Mouse (Mus musculus): ENCODE data around the gene Tax1bp3. TPM values are rescaled to one million over a fixed set of nuclear protein-coding genes. Genes with fewer than 3 reads are reported as not detected.

The Tax1bp3 gene
- 64.3 TPM for polyA plus RNA-seq (2014; fragmentation: Illumina TruSeq; extraction: RNeasy Lipid Tissue Mini Kit (QIAGEN cat#74804); ENCODE audit: low read depth, low replicate concordance)

DNA sequence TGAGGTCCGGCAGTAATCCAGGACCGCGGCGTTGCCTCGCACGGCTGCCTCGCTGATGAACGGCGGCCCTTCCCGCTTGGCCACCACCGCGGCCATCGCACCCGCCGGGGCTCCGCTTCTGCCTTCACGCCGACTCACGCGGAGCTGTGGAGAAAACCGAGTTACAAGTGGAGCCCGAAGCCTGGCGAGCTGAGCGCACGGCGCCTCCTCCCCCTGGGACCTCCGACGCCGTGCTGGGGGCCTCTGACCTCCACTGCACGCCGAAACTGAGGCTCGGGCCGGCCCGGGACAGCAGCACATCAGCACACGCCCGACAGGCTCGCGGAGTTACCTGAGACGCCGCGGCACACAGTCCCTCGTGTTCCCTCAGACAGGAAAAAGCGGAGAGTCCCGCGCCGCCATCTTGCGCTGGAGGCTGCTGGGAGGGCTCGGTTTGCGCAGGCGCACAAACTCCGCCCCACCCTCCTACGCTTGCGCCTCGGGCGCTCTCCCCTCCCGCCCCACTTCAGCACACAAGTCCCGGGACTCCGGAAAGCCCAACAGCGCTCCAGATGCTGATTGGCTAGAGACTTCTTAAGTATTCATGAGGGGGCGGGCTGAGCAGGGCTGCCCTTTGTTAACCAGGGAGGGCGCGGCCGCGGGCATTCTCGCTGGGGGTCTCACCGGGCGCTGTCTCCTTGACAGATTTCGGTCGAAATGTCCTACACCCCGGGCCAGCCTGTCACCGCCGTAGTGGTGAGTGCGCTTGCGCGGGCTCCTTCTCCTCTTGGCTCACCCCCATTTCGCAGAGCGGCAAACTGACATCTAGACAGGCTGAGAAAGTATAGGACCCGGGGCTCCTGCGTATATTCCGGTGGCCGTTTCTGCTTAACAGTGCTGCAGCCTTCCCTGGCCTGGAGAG is at the start of gene Tax1bp3, which contains the start of gene Emc6:
Gene Tax1bp3 (plus strand): TSS at position 476 of the 901 bp plus-strand sequence.
Gene Emc6 (minus strand): TSS at position 430 of the 901 bp plus-strand sequence.

DNA sequence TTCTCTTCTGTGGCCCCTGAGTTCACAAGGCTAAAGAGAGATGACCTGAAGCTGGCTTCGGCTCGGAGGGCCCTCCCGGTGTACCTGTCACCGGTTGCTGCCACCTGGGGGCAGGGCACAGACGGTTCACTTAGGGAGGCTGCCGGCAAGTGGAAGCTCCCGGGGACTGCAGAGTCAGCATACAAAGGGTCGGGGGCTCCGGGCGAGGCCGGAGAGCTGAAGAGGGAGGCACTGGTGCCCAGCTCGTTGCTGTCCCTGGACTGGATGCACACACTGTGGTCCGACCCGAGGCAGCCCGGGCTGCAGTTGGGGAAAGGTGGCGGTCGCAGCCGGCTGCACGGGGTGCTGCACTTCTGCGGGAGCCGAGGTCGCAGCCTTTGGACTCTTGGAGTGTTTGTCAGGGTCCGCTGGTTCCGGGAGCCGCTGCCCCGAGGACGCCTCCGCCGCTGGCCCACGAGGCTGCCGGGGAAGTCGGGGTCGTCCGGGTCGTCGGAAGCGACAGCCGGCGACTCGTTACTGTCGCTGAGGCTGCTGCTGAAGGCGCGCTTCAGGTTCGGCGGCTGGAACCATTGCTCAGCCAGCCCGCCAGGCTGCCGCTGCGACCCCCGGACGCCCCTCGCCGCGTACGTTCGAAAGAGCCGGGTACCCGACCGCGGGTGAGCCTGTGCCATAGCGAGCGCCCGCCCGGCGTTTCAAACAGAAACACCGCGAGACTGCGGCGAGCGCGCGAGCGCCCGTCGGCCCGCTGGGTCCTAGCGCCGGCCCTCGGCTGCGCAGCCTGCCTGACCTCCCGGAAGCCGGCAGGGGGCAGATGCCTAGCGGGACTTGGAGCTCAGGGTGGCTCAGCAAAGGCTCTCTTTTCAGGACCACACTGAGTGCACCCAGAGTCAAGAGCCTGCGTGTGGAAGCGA is 39.0 kb upstream of the Tax1bp3 start, which contains the start of gene Haspin:
Gene Haspin (minus strand): TSS at position 704 of the 911 bp plus-strand sequence.

DNA sequence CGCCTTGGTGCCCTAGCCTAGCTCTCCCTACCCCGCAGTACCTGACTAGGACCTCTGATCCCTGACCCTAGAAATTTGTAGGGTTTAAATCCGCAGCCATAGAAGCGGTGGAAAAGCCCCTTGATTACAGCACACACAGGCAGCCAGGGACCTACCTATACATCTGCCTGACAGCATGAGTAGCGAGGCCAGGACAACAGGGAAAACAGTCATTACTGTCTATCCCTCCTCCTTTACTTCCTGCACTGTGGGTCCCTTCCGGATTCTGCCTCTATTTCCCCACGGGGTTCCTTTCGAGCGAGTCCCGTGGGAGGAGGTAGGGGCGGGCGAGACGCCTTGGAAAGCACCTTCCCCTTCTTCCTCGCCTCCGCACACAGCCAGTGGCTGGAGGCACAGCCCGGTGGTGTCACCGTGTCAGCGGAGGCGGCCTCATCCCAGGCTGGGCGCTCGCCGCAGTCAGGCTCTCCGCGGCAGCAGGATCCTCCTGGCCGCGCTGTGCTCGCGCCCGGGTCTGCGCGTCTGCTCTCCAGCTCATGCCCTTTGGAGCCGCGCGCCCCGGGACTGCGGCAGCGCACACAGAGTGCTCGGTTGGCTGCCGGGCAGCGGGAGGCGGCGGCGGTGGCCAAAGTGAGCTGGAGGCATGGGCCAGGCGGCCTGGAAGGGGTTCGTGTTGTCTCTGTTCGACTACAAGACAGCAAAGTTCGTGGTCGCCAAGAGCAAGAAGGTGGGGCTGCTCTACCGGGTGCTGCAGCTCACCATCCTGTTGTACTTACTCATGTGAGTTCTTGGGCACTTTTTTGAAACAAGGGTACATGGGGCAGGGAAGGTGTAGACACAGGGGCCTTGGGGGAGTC is 16.7 kb upstream of the Tax1bp3 start, which contains the start of gene P2rx5:
Gene P2rx5 (plus strand): TSS at position 465 of the 854 bp plus-strand sequence.

DNA sequence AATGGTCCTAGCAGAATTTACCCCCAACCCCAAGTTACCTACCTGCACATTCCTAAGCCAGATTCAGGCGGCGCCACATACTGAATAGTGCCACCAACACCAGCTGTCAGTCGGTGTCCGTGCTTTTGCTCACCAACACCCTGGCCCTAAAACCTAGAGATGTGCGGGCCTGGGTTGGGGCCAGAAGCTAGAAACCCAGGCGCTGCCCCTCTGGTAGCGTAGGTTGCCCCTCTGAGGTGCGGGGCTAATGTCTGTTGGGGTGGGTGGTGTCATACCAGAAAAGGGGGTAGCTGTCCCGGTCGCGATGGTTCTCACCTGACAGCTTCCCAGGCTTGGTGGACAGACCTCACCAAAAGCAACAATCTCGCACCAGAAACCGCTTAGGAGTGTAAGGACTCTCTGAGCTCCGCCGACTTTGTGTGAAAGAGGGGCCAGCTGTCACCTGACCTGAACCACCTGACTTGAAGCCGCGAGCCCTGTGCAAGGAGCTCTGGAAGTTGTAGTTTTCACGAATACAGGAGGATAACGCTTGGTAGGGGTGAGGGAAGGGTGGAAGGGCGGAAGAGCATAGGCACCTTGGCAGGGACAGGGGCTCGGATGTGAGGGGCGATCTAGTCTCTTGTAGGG is 21.8 kb downstream of the Tax1bp3 start, which contains the start of gene Ctns:
Gene Ctns (minus strand): TSS at position 440 of the 627 bp plus-strand sequence.

DNA sequence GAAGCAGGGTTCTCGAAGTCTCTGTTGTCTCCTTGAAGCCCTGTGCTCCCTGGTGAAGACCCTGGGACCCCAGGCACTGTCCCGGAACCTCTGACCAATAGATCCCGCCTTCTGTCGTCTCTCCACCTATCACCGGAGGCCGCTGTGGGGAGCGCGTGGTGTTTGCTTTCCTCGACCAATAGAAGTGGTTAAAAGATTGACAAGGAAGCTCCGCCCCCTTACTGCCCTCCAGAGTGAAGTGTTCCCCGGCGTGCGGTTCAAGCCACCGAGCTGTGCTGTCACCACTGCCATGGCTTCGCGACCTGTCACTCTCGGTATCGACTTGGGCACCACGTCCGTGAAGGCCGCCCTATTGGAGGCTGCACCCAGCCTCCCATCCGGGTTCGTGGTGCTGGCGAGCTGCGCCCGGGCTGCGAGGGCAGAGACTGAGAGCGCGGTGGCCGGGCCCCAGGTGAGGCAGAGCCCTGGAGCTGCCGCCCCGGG is 22.4 kb downstream of the Tax1bp3 start, which contains the start of gene Shpk:
Gene Shpk (plus strand): TSS at position 231 of the 483 bp plus-strand sequence.

Other genes starting within 250 kb of the Tax1bp3 start
- 15.2 TPM for gene Atp2a3, start 215.9 kb upstream of the Tax1bp3 start, polyA plus RNA-seq (2014; fragmentation: Illumina TruSeq; extraction: RNeasy Lipid Tissue Mini Kit (QIAGEN cat#74804); ENCODE audit: low read depth, low replicate concordance)
- 2.7 TPM for gene P2rx1, start 178.0 kb upstream of the Tax1bp3 start, polyA plus RNA-seq (2014; fragmentation: Illumina TruSeq; extraction: RNeasy Lipid Tissue Mini Kit (QIAGEN cat#74804); ENCODE audit: low read depth, low replicate concordance)
- gene Camkk1, start 158.1 kb upstream of the Tax1bp3 start, polyA plus RNA-seq (2014; fragmentation: Illumina TruSeq; extraction: RNeasy Lipid Tissue Mini Kit (QIAGEN cat#74804); ENCODE audit: low read depth, low replicate concordance) = 5.9 TPM
- 5.2 TPM for gene Ncbp3, start 129.3 kb upstream of the Tax1bp3 start, polyA plus RNA-seq (2014; fragmentation: Illumina TruSeq; extraction: RNeasy Lipid Tissue Mini Kit (QIAGEN cat#74804); ENCODE audit: low read depth, low replicate concordance)
- 9.3 TPM for gene Itgae, start 86.5 kb upstream of the Tax1bp3 start, polyA plus RNA-seq (2014; fragmentation: Illumina TruSeq; extraction: RNeasy Lipid Tissue Mini Kit (QIAGEN cat#74804); ENCODE audit: low read depth, low replicate concordance)
- gene Haspin, start 38.8 kb upstream of the Tax1bp3 start, polyA plus RNA-seq (2014; fragmentation: Illumina TruSeq; extraction: RNeasy Lipid Tissue Mini Kit (QIAGEN cat#74804); ENCODE audit: low read depth, low replicate concordance) = 10.4 TPM
- 1.6 TPM for gene P2rx5, start 16.7 kb upstream of the Tax1bp3 start, polyA plus RNA-seq (2014; fragmentation: Illumina TruSeq; extraction: RNeasy Lipid Tissue Mini Kit (QIAGEN cat#74804); ENCODE audit: low read depth, low replicate concordance)
- gene Emc6, start within 50 bp of the Tax1bp3 start, polyA plus RNA-seq (2014; fragmentation: Illumina TruSeq; extraction: RNeasy Lipid Tissue Mini Kit (QIAGEN cat#74804); ENCODE audit: low read depth, low replicate concordance) = 44.9 TPM
- 20.0 TPM for gene Ctns, start 22.0 kb downstream of the Tax1bp3 start, polyA plus RNA-seq (2014; fragmentation: Illumina TruSeq; extraction: RNeasy Lipid Tissue Mini Kit (QIAGEN cat#74804); ENCODE audit: low read depth, low replicate concordance)
- 11.0 TPM for gene Shpk, start 22.4 kb downstream of the Tax1bp3 start, polyA plus RNA-seq (2014; fragmentation: Illumina TruSeq; extraction: RNeasy Lipid Tissue Mini Kit (QIAGEN cat#74804); ENCODE audit: low read depth, low replicate concordance)
- 1.3 TPM for gene Trpv1, start 57.2 kb downstream of the Tax1bp3 start, polyA plus RNA-seq (2014; fragmentation: Illumina TruSeq; extraction: RNeasy Lipid Tissue Mini Kit (QIAGEN cat#74804); ENCODE audit: low read depth, low replicate concordance)
- gene Trpv3, start 90.3 kb downstream of the Tax1bp3 start, polyA plus RNA-seq (2014; fragmentation: Illumina TruSeq; extraction: RNeasy Lipid Tissue Mini Kit (QIAGEN cat#74804); ENCODE audit: low read depth, low replicate concordance) = 0.46 TPM
- gene Aspa, start 152.5 kb downstream of the Tax1bp3 start, polyA plus RNA-seq (2014; fragmentation: Illumina TruSeq; extraction: RNeasy Lipid Tissue Mini Kit (QIAGEN cat#74804); ENCODE audit: low read depth, low replicate concordance) = 16.7 TPM
- gene Gm49340, start 152.7 kb downstream of the Tax1bp3 start, polyA plus RNA-seq (2014; fragmentation: Illumina TruSeq; extraction: RNeasy Lipid Tissue Mini Kit (QIAGEN cat#74804); ENCODE audit: low read depth, low replicate concordance) = not detected
- 1.6 TPM for gene Spata22, start 152.7 kb downstream of the Tax1bp3 start, polyA plus RNA-seq (2014; fragmentation: Illumina TruSeq; extraction: RNeasy Lipid Tissue Mini Kit (QIAGEN cat#74804); ENCODE audit: low read depth, low replicate concordance)
- not detected for gene Olfr20, start 173.7 kb downstream of the Tax1bp3 start, polyA plus RNA-seq (2014; fragmentation: Illumina TruSeq; extraction: RNeasy Lipid Tissue Mini Kit (QIAGEN cat#74804); ENCODE audit: low read depth, low replicate concordance)
- gene Olfr376, start 194.2 kb downstream of the Tax1bp3 start, polyA plus RNA-seq (2014; fragmentation: Illumina TruSeq; extraction: RNeasy Lipid Tissue Mini Kit (QIAGEN cat#74804); ENCODE audit: low read depth, low replicate concordance) = not detected
- gene Olfr1, start 222.5 kb downstream of the Tax1bp3 start, polyA plus RNA-seq (2014; fragmentation: Illumina TruSeq; extraction: RNeasy Lipid Tissue Mini Kit (QIAGEN cat#74804); ENCODE audit: low read depth, low replicate concordance) = not detected